Mouse (Mus musculus): ENCODE measurements around the gene Zfp759.

DNA sequence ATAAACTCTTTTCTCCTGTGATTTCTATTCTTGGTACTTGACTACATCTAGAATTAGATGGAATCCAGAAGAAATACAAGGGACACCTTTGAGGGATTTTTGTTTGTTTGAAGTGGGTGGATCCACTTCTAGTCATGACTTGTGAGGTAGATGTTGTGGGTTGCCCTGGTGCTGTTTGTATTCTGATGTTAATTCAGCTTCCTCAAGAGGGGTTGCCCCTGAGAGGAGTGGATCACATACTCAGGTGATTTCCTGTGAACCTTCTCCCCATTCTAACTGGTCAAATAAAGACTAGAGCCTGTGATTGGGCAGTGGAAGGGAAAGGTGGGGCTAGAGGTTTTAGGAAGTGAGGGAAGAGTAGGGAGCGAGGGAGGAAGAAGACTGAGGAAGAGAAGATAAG lies 39.5 kb upstream of the Zfp759 start:
- no peak for TF ChIP-seq CTCF (IDR thresholded peaks at IDR 0.05; ENCODE audit: extremely low read depth, insufficient read depth, low read length)
- TF ChIP-seq POLR2A (IDR thresholded peaks at IDR 0.05; ENCODE audit: extremely low read depth, insufficient read depth, low read length): no peak
